Mouse (Mus musculus) ES-E14 (cell line): ENCODE measurements around the gene St8sia6.

ENCODE experiments used
- HCFC1 ChIP-seq: IDR thresholded peaks from 2 replicates; pipeline ENCODE4 v1.6.1; 2012; ENCODE audit warnings: low read length, inconsistent platforms, borderline replicate concordance; ENCODE audit not compliant: insufficient read depth
- MAFK ChIP-seq: IDR thresholded peaks from 2 replicates; pipeline ENCODE4 v1.6.1; 2014; ENCODE audit warnings: mild to moderate bottlenecking, low read depth, low read length, inconsistent platforms; ENCODE audit not compliant: insufficient read depth

DNA sequence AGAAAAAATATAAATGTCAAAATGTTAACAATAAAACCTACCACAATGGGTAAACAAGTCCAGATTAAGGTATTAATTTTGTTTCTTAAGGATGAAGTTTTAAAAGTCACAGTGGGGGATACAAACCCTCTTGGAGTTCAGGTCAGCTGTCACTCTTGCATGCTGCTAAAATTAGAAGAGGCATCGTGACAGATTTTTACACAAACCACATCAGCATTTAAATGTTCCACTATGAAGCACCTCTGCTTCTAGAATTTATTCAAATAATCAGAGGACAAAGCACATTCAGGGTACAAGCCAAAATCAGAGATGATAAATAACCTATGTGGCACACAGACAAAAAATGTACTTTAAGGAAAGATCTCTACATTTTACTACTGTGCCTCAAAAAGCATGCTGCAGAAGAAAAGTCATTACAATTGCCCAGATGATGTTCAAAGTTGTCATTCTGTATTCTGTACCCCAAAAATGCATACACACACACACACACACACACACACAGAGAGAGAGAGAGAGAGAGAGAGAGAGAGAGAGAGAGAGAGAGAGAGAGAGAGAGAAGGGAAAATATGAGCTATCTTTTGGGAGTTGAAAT lies 7.2 kb downstream of the St8sia6 start:
- no peak for TF ChIP-seq MAFK
- TF ChIP-seq HCFC1: no peak
